Mouse (Mus musculus): Measurements from ENCODE around the gene Med12l.
"Not testable (repeated sequence)": the region's sequence is repeated elsewhere in the genome, so short reads cannot be mapped to it uniquely, and the experiment has no call there.

Med12l gene

GRCm38 (mm10) chr3:59022971-59023370, 17.3 kb downstream of the Med12l start:
- no peak for DNase-seq (ENCODE audit: extremely low spot score)

GRCm38 (mm10) chr3:59024531-59025192, 19.0 kb downstream of the Med12l start:
- DNase-seq (ENCODE audit: extremely low spot score) = no peak

GRCm38 (mm10) chr3:59025193-59025535, 19.5 kb downstream of the Med12l start:
- DNase-seq (ENCODE audit: extremely low spot score) = no peak

GRCm38 (mm10) chr3:59028696-59029095, 23.1 kb downstream of the Med12l start:
- no peak for DNase-seq (ENCODE audit: extremely low spot score)

- no peak for DNase-seq (ENCODE audit: extremely low spot score)
Observed at GRCm38 (mm10) chr3:59030986-59031385, 25.4 kb downstream of the Med12l start.

- DNase-seq (ENCODE audit: extremely low spot score) = no peak
Observed at GRCm38 (mm10) chr3:59041487-59041886, 35.9 kb downstream of the Med12l start.

- DNase-seq (ENCODE audit: extremely low spot score) = no peak
Observed at GRCm38 (mm10) chr3:59054834-59055535, 49.4 kb downstream of the Med12l start.

GRCm38 (mm10) chr3:59059022-59059541, 53.5 kb downstream of the Med12l start:
- DNase-seq (ENCODE audit: extremely low spot score) = peak; percentile 74

- DNase-seq (ENCODE audit: extremely low spot score) = no peak
Observed at GRCm38 (mm10) chr3:59060131-59060530, 54.5 kb downstream of the Med12l start.

GRCm38 (mm10) chr3:59062141-59062540, 56.5 kb downstream of the Med12l start:
- no peak for DNase-seq (ENCODE audit: extremely low spot score)

- no peak for DNase-seq (ENCODE audit: extremely low spot score)
Observed at GRCm38 (mm10) chr3:59063431-59063830, 57.8 kb downstream of the Med12l start.

- no peak for DNase-seq (ENCODE audit: extremely low spot score)
Observed at GRCm38 (mm10) chr3:59065937-59066336, 60.3 kb downstream of the Med12l start.

GRCm38 (mm10) chr3:59066558-59067294, 61.1 kb downstream of the Med12l start:
- no peak for DNase-seq (ENCODE audit: extremely low spot score)

- not testable (repeated sequence) for DNase-seq (ENCODE audit: extremely low spot score)
Observed at GRCm38 (mm10) chr3:59069071-59069470, 63.4 kb downstream of the Med12l start.

GRCm38 (mm10) chr3:59077278-59077677, 71.7 kb downstream of the Med12l start:
- no peak for DNase-seq (ENCODE audit: extremely low spot score)

GRCm38 (mm10) chr3:59078585-59078984, 73.0 kb downstream of the Med12l start:
- no peak for DNase-seq (ENCODE audit: extremely low spot score)

GRCm38 (mm10) chr3:59079327-59079726, 73.7 kb downstream of the Med12l start:
- peak; percentile 58 for DNase-seq (ENCODE audit: extremely low spot score)

- peak; percentile 17 for DNase-seq (ENCODE audit: extremely low spot score)
Observed at GRCm38 (mm10) chr3:59080293-59080916, 74.8 kb downstream of the Med12l start.

- DNase-seq (ENCODE audit: extremely low spot score) = no peak
Observed at GRCm38 (mm10) chr3:59080919-59081318, 75.3 kb downstream of the Med12l start.

GRCm38 (mm10) chr3:59092702-59093101, 87.1 kb downstream of the Med12l start:
- DNase-seq (ENCODE audit: extremely low spot score) = no peak

GRCm38 (mm10) chr3:59097421-59097820, 91.8 kb downstream of the Med12l start:
- DNase-seq (ENCODE audit: extremely low spot score) = no peak

- DNase-seq (ENCODE audit: extremely low spot score) = no peak
Observed at GRCm38 (mm10) chr3:59098540-59098939, 92.9 kb downstream of the Med12l start.

Measured in embryo, embryonic 9.5 days (tissue).